Mouse (Mus musculus): Measurements from ENCODE around the gene Fmo4.

Gene Fmo4

DNA sequence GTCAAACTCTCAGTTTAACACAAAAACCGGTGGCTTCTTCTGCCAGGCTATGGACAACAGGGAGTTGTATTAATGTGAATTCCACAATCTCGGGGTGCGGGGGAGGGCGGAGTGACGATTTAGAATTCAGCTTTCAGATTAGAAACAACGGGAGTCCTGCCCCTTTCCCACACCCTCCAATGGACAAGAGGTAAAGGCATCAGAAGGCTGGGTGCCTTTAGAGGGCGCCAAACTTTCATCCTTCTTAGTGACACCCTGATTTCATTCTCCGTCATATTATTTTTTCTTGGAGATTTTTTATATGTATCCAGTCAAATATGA lies at the start of gene Fmo4:
Gene Fmo4 (minus strand): TSS at position 137 of the 321 bp plus-strand sequence.
- DNase-seq = no peak

DNA sequence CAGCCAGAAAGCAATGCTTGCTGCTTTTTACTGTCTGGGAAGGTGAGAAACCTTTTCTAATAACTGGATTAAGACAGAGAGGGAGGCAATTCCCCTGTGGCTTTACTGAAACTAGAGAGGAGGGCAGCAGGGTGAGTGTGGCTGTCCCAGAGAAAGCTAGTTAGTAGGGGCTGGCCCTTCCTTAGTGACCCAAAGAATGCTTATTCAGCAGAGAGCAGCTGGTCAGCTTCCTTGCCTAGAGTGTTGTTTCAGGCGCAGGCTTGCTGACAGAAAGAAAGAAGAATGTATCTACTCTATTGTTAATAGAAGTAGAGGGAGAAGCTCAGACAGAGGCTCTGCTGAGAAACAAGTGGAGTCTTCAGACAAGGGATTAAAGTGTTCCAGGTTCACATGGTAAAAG lies 48.6 kb upstream of the Fmo4 start:
- no peak for DNase-seq

DNA sequence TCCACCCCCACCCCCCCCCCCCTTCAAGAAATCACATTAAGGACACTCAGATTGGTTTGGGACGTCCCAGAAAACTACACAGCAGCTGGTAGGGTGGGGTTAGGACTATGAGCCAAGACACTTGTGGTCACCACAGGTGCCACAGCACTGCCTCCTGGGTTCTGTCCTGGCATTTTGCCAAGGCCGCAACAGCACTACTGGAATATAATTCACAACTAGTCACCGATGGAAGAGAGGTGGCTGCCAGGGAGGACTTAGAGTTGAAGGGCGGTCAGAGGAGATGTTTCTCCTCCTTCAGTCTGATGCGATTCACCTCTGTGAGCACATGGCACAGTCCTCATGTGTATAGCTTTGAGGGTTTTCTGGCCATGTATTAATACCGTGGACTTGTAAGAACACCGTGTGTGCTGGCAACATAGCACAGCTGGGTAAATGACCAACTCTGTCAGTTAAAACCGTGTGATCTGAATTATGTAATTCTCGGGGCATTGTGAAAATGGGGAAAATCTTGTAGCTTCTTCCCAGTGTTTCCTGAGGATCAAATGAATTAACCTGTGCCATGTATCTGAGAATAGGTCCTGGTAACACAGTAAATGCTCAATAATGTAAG lies 46.3 kb upstream of the Fmo4 start:
- DNase-seq = no peak

DNA sequence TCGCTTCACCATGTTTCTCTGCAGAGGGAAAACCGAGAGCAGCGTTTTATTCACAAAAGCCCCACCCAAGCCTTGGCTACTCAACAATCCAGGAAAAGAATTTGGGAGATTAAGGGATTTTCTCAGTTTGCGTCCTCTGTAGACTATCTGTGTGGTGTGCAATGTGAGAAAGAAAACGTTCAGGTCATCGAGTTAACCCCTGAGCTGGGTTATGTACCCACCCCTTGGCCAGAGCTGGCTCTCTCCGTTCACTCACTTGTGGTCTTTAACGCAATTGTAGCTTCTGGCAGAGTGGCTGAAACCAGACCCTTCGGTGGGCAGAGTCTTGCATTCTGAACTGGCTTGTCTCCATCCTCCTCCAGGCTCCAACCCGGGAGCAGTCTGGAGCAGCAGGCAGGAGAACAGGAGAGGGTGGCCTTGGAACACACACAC lies 45.8 kb upstream of the Fmo4 start:
- DNase-seq = no peak

DNA sequence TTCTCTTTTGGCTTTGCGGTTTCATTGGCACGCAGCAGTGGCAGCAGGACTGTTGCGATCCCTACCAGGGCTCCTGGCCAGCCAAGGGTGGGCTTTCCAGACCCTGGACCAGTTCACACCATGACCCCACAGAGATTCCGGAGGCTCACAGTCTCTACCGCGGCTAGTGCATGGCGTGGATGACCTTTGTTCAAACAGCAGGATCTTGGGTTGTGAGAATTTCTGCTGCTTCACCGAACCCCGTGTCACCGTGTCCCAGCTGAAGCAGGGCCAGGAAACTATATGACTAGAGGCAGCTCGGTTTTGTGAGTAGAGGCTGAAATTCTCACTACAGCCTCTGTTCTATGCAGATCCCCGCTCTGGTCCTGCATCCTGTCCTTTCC lies 45.0 kb upstream of the Fmo4 start:
- DNase-seq = no peak

DNA sequence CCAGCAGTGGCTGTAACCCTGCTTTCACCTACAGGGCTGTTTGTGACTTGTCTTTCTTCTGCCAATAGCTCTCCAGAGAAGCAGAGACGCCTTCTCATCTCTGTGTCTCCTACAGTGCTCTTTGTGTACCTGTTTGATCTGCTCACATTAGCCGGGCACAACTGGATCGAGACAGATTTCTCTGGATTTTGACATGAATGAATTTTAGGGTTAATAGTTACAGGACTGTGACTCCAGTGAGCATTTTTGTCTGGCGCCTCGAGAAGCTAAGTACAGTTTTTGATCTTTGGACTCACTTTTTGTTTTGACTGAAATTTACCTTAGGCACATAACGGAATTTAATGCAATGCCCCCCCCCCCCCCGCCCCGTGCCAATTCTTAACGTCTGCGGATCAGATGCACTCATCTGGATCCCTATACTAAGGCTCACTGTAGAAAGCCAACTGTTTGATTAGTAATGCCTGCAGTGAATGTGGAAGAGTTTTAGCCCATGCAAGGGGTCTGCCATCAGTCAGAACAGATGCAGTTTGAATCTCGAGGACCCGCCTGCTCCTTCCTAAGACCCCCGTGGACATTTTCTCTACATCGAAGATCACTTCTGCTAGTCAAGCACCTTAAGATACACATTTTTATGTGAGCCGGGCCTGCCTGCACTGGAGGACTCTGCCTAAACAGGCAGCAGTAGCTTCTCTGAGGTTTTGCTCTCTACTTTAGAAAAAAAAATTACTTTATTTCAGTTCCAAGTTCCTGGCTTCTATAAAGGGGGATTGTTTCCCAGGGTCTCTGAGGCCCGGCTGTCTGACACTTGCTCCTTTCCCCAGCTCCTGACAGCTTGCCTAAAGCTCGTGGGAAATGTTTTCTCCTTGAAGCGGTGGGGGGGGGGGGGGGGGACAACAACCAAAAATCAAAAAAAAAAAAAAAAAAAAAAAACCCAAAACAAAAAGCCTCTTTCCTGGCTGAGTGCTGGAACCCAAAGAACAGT lies 44.3 kb upstream of the Fmo4 start:
- no peak for DNase-seq

DNA sequence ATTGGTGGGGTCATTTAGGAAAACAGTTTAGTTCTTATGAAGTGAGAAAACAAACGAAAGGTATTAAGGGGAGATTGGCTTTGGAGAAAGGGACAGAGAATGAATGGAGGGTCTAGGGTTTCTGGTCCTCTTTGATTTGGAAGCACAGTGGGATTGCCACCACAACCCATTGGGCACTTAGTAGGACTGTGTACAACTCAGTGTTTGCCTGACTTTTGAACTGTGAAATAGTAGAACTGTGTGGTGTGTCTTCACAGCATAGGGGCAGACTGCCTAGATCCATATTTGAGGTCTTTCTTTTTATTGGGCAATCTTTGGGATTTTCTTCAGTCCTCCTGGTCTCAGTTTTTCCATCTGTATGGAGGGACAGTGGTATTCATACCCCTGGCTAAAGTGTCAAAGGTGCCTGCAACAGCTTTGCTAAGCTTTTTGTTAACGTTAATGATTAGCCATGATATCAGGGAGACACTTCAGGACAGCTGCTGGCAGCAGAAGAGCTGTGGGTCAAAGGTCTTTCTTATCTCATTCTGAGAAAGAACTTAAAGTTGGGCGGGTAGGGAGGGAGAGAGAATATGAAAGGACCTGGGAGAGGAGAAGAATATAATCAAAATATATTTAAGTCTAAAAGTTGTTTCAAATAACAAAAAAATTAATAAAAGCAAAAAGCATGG lies 40.2 kb upstream of the Fmo4 start:
- no peak for DNase-seq

DNA sequence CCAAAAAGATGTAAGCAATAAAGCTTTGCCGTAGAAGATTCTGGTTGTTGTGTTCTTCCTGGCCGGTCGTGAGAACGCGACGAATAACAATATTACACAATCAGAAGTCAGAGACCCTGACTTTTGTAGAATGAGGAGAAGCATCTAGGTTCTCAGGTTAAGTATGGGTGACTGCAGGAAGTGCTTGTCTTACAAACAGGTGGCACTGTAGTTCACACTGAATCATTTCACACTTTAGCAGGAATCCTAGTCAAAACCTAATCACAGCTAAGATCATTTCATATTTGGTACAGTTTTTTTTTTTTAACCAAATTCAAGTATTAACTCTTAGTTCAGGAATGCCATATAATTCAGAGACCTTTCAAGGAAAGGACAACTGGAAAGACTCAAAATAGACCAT lies 33.8 kb upstream of the Fmo4 start:
- no peak for DNase-seq

DNA sequence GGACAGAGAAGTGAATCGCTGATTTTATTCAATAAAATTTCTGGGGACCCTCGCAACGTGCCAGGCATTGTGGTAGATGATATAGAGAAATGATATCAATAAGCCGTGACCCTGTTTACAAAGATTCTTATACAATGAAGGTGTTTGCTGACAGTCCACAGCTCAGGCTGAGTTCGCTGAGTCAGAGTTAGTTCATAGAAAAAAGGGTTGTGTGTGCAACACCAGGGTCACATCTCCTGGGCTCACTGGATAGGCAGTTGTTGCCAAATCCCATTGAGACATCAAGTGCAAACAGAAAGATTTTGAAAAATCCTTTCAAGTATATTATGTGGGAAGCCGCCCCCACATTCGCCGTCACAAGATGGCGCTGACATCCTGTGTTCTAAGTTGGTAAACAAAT lies 26.4 kb upstream of the Fmo4 start:
- DNase-seq = no peak

DNA sequence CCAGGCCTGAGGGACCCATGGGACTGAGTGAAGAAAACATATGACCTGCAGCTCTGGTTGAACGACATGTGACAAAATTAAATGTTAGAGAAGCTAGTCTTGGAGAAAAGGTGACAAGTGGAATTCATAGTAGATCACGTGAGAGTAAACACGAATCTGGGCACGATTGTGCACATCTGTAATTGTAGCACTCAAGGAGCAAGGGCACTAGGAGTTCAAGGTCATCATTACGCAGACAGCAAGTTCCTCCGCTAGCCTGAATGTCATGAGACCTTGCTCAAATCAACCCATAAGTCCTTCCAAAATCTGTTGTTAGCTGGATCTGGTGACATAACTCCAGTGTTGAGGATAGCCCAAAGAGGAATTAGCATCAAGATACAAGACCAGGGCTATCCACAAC lies 25.2 kb upstream of the Fmo4 start:
- no peak for DNase-seq

DNA sequence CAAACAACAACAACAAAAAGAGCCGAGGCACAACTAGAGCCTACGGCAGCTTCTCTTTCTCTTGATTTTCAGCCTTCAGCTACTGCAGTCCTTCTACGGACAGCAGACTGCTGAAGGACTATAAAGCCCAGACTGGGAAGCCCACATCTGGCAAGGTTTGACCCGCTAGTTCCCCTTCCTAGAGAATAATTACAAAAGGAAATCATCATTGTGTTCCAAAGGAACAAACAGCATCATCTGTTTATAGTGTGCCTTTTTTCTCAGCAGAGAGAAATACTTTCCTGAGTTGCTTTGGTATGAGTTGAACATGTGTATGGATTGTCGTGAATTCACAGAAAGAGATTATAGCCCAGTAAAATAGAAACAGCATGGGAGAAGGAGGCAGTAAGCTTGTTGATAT lies 20.6 kb upstream of the Fmo4 start:
- no peak for DNase-seq

DNA sequence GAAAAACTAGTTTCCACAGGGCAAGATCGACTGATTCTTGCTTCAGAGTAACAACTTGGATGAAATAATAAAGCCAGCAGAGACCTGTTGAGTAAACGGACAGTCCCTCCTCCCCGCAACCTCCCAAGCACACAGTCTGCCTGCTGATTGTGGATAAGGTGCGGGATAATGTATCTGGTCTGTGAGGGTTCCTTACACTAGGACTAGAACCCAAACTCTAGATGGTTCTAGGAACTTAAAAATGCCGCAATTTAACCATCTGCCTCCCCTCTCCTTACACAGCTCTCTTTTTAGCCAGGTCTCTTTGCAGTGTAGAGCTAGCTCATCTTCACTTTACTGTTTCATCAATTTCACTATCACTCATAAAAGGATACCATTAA lies 18.8 kb upstream of the Fmo4 start:
- DNase-seq = no peak

DNA sequence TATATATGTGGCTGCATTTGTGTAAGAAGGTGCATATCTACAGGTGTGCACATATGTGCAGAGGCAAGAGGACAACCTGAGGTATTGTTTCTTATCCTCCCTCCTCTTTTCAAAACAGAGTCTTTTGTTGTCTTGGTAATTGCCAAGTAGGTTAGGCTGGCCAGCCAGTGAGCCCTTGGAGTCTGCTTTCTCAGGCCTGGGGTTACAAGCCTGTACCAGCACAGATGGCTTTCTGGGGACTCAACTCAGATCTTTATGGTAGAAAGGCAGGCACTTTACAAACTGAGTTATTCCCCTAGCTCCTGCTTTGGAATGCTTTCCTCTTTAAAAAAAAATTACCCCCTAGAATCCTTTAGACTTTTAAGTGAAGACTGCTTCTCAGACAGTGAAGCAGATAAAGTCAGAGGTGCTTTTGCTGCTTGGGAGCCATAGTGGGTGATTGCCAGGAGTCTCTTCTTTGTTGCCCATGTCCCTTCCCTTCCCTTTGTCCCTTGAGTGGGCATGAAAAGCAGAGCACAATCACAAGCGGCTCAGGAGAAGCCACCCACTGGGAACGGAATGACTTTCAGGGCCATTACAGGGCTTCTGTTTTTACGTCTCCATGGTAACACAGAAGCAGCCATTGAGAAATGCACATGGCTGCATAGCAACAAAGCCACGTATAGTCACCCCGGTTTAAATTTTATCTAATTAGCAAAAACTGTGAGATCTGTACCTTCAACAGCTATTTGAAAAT lies 18.2 kb upstream of the Fmo4 start:
- DNase-seq = no peak

DNA sequence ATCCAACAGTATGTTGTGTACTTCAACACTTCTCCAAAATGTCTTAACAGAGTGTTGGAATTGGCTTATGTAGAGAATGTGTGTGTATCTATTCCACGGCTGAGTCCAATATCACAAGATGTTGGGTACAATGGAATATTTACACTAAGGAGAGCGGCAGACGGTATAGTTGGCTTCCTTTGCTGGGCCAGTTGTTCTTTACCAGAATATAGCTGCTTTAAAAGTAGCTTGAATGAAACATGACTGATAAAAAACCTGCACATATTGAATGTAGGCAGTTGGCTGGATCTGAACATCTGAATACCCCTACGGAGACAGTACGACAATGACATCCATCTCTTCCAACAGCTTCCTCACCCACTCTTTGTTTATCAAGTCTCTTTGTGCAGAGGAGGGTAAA lies 5.5 kb upstream of the Fmo4 start:
- DNase-seq = no peak

DNA sequence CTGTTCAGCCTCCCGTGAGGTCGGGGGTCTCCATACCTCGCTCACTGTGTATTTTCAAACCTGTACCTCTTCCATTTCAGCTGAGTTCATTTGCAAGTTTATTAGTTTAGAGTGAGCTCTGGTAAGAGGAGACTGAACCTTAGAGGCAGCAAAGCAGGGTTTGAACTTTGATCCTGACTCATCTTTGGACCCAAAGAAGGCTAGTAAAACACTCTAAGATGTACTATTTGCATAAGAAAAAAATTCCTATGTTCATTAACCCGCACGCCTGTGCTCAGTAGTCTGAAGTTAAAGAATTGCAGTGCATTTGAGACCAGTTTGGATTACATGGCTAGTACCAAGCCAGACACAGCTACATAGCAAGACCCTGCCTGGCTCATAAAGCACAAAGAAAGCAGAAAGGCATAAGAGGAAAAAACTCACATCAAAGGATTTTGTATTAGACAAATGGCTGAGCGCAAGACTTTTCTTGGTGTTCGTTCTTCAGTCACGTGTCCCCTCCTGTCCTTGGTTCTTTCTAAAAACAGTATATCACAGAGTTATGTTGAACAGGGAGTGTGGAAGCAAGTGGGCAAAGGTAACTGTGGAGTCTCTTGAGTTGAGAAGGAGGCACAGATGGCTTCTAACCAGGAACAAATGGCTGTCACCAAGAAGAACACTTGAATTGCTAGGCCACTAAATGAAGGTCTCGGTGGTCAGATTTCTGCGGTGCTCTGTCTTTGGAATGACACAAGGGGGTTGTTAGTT lies 1.8 kb upstream of the Fmo4 start:
- no peak for DNase-seq

DNA sequence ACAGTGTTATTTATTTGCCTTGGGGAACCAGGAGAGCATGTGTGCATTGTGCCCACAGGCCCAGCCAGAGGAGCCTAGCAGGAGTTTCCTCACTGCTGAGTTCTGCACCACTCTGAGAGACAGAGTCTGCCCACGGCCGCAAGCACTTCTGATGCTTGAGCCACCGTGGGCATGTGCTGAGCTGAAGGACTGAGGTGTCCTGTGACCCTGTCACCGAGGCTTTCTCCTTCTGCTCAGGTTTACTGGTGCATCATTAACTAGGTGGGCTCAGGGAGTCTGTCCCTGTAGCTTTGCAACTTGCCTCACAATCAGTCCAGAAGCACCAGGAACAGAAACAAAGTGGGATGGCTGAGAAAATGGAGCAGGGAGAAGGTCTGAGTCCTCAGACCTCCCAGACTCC lies 1.2 kb upstream of the Fmo4 start:
- no peak for DNase-seq

DNA sequence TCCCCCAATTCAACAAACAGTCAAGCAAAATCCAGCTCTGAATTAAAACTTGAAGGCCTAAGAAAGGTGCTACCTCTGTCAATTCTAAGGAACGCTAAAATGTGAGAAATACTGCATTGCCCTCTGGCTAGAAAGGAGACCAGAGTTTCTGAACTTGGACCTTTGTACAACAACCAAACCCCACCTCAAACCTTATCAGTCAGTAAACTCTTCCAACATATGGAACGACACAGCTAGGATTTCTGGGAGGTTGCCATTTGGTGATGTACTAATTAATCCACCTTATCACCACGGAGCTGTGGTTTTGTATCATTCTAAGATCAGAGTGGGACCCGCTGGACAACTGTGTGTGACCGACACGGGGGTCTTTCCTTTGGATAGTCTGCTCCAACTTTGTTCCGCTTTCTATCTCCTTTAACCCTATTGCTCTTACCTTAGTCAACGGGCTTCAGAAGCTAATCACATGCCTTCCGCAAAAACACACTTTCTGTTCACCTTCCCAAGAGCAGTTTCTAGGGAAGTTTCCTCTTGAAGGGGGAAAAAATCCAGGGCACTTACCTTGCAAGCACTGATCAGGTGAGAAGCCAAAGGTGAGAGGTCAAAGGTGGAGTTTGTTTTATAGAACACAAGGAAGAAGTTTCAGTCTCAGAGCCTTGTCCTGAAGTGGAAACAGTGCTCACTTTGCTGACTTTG lies 483 bp downstream of the Fmo4 start:
- DNase-seq = no peak

DNA sequence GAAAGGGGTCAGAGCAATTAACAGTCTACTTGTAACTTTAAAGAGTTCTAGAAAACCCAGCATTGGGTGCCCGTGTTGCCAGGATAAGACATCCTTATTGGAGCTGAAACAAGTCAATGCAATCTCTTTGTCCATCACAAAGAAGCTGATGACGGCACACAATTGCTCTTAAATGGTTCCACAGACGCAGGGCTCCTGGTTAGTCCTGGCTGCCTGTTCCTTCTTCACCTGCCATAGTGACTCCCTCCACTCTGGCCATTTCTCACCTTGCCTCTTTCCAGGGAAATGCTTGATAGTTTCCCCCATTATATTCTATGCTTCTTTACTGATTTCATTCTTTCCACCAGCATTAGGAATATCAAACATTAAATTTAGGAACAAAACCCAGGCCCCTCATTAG lies 5.2 kb downstream of the Fmo4 start:
- no peak for DNase-seq

DNA sequence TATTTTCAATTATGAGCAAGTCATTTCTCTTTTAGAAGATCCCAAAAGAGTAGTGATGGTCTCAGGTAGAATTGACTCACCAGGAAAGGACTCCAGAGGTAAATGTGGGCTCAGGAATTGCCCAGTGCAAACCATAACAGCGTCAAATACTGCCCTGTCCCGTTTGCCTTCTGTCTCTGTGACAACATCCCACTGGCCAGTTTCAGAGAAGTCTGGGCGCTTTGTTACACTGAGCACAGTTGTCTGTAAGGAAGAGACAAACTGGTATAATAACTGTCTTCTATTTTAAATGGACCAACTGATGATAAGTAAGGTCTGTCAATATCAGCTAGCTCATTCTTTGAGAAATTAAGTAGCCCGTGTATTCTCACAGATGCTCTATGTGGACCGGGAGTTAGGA lies 6.3 kb downstream of the Fmo4 start:
- DNase-seq = no peak

DNA sequence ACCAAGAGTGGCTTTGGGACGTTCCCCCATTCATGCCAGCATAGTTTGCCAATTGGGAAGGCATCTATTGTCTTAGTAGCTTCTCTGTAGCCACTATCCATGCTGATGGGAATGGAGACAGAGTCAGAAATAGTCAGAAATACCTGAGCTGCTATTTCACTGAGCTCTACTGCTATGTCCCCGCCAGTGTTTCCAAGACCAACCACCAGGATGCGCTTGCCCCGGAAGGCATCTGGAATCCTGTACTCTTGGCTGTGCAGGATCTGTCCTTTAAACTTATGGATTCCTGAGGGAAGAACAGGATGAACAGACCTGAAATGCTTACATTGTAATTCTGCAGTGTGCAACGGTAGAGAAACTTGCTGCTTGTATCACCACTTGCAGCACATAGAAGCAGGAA lies 8.8 kb downstream of the Fmo4 start:
- no peak for DNase-seq

DNA sequence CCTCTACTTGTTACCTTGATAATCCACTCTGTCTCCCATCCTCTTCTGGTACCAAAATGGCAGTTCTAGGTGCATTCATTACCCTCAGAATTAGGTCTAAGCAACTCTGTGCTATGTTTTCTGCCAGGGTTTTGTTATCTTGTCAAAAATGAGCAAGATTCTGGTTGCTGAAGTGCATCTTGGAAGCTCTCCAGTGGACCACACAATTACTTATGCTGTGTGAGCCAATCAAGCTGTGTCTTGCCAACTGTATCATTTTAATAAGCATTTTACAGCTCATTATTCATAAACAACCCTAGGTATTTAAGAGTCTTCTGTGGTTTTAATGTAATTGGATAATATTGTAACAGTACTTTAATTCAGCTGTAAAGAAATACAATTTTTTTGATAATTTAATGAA lies 17.3 kb downstream of the Fmo4 start:
- no peak for DNase-seq
